Mouse (Mus musculus) E14TG2a.4 (cell line): ENCODE measurements around the gene Ccdc171.

ENCODE experiments used
- H3K27me3 ChIP-seq: 2 replicates; pipeline ENCODE4 v1.6.1; 2014; ENCODE audit warnings: low read length, control low read depth; ENCODE audit not compliant: insufficient read depth
- H3K36me3 ChIP-seq: 2 replicates; pipeline ENCODE4 v1.6.1; 2014; ENCODE audit warnings: low read length, control low read depth; ENCODE audit not compliant: insufficient read depth
- H3K4me1 ChIP-seq: replicated peaks from 2 replicates; pipeline ENCODE4 v1.6.1; 2014; ENCODE audit warnings: low read depth, low read length, control low read depth
- H3K4me3 ChIP-seq: replicated peaks from 2 replicates; pipeline ENCODE4 v1.5.1; 2014; ENCODE audit warnings: mild to moderate bottlenecking, low read length
- H3K9me3 ChIP-seq: 2 replicates; pipeline ENCODE4 v1.6.1; 2014; ENCODE audit warnings: low read length, control low read depth
- CTCF ChIP-seq: conservative IDR thresholded peaks from 2 replicates; pipeline ENCODE4 v1.5.1; 2014; ENCODE audit warnings: low read length
- NANOG ChIP-seq: IDR thresholded peaks from 2 replicates; pipeline ENCODE4 v1.6.1; 2014; ENCODE audit warnings: borderline replicate concordance, low read length, mixed read lengths
- POU5F1 ChIP-seq: IDR thresholded peaks from 2 replicates; pipeline ENCODE4 v1.6.1; 2014; ENCODE audit warnings: low read length, borderline replicate concordance

The Ccdc171 gene

GRCm38 (mm10) chr4:83785115-83785514, 259.8 kb downstream of the Ccdc171 start:
- TF ChIP-seq CTCF, result no peak
- no peak for TF ChIP-seq NANOG
- TF ChIP-seq POU5F1, result no peak
- H3K4me1 ChIP-seq, result no peaks in the 10 kb centered on the region
- H3K4me3 ChIP-seq, result no peak overlapping the region

GRCm38 (mm10) chr4:83791811-83792210, 266.5 kb downstream of the Ccdc171 start:
- TF ChIP-seq POU5F1 (no peak), NANOG (no peak), CTCF (no peak)
- H3K36me3 ChIP-seq, result no peaks in the 10 kb centered on the region
- no peak overlapping the region for H3K4me3 ChIP-seq
- no peaks in the 10 kb centered on the region for H3K4me1 ChIP-seq
- H3K9me3 ChIP-seq, result no peaks in the 10 kb centered on the region
- H3K27me3 ChIP-seq, result no peaks in the 10 kb centered on the region

More at GRCm38 (mm10) chr4:83785115-83785514, 259.8 kb downstream of the Ccdc171 start:
- no peaks in the 10 kb centered on the region for H3K36me3 ChIP-seq
- no peaks in the 10 kb centered on the region for H3K27me3 ChIP-seq
- H3K9me3 ChIP-seq, result no peaks in the 10 kb centered on the region

- no peak overlapping the region for H3K4me3 ChIP-seq
- H3K27me3 ChIP-seq, result peaks cover 2% of the 10 kb centered on the region; the same call in 1 of the 2 replicates
- no peak for TF ChIP-seq NANOG
- TF ChIP-seq CTCF, result peak; percentile 80
- H3K36me3 ChIP-seq, result no peaks in the 10 kb centered on the region
- no peaks in the 10 kb centered on the region for H3K4me1 ChIP-seq
- H3K9me3 ChIP-seq, result no peaks in the 10 kb centered on the region
These were observed 269.1 kb downstream of the Ccdc171 start for GRCm38 (mm10) chr4:83794315-83794922.

- H3K4me1 ChIP-seq, result no peaks in the 10 kb centered on the region
- H3K27me3 ChIP-seq, result peaks cover 2% of the 10 kb centered on the region; the same call in 1 of the 2 replicates
- H3K9me3 ChIP-seq, result no peaks in the 10 kb centered on the region
- no peak overlapping the region for H3K4me3 ChIP-seq
- no peaks in the 10 kb centered on the region for H3K36me3 ChIP-seq
- TF ChIP-seq CTCF, result no peak
- no peak for TF ChIP-seq POU5F1
- TF ChIP-seq NANOG, result no peak
These were observed 269.6 kb downstream of the Ccdc171 start for GRCm38 (mm10) chr4:83794930-83795459.

DNA sequence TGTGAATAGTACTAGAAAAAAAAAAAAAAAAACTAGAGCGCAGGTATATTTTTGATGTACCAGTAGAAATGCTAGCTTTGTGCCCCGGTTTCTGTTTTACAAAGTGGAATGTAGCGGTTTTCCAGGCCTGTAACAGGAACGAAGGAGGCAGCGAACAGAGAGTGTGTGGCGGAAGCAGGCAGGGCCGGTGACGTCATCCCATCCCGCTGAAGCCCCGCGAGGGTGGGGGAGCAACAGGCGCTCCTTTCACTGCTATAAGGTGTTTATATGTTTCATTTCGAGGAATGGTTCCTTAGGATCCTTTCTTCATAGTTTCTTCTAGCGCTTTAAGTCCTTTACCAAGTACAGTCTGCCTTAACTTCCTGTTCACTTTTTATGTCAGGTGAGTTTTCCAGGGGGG, 272.6 kb downstream of the Ccdc171 start:
- H3K27me3 ChIP-seq, result peaks cover 2% of the 10 kb centered on the region; the same call in 1 of the 2 replicates
- H3K4me1 ChIP-seq, result no peaks in the 10 kb centered on the region
- H3K4me3 ChIP-seq, result no peak overlapping the region
- no peak for TF ChIP-seq CTCF
- no peak for TF ChIP-seq POU5F1
- no peak for TF ChIP-seq NANOG
- no peaks in the 10 kb centered on the region for H3K36me3 ChIP-seq
- H3K9me3 ChIP-seq, result no peaks in the 10 kb centered on the region

DNA sequence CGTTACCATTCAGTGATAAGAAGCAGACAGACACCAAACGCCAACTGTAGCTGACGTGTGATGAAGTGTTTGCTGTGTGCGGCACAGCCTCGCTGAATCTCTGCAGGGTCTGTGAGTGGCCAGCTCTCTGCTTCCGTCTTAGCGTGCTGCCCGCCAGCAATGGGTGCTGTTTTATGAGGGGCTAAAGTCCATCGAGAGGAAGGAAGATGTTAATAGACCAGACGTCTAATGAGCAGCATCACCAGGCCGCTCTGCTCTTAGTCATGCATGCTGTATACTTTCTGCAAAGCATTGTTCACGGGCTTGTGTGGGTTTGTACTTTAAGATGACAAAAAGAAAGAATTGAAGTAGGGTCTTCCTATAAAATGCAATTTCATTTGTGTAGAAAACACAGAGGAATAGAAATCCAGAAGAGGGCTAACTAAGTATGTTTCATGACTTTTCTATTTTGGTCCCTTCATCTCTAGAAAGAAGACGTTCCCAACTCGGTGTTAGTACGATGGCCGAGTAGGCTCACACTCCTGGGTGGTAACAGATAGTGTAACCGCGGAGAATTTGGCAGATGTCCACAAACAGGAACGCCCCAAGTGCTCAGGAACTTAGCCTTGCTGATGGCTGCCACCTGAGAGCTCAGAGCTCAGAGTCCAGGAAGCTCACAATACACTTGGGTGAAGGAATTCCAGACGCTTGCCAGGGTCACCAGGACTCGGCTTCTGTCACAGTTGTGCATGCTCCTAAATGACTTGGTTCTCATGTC, 273.5 kb downstream of the Ccdc171 start:
- Histone ChIP-seq H3K27me3 (peaks cover 2% of the 10 kb centered on the region; the same call in 1 of the 2 replicates), H3K4me1 (no peaks in the 10 kb centered on the region), H3K36me3 (no peaks in the 10 kb centered on the region), H3K4me3 (no peak overlapping the region), H3K9me3 (no peaks in the 10 kb centered on the region)
- TF ChIP-seq POU5F1 (no peak), NANOG (no peak), CTCF (no peak)

GRCm38 (mm10) chr4:83800402-83800801, 275.1 kb downstream of the Ccdc171 start:
- Histone ChIP-seq H3K4me1 (no peaks in the 10 kb centered on the region), H3K4me3 (no peak overlapping the region), H3K36me3 (no peaks in the 10 kb centered on the region), H3K9me3 (peaks cover 7% of the 10 kb centered on the region; the same call in 1 of the 2 replicates), H3K27me3 (peaks cover 2% of the 10 kb centered on the region; the same call in 1 of the 2 replicates)
- TF ChIP-seq POU5F1 (no peak), NANOG (no peak), CTCF (no peak)

GRCm38 (mm10) chr4:83816925-83817324, 291.6 kb downstream of the Ccdc171 start:
- TF ChIP-seq NANOG, result no peak
- no peak for TF ChIP-seq CTCF
- no peak for TF ChIP-seq POU5F1
- Histone ChIP-seq H3K4me3 (no peak overlapping the region), H3K4me1 (no peaks in the 10 kb centered on the region), H3K36me3 (no peaks in the 10 kb centered on the region), H3K9me3 (no peaks in the 10 kb centered on the region), H3K27me3 (no peaks in the 10 kb centered on the region)
